Mouse (Mus musculus) ES-Bruce4 (cell line): Measurements from ENCODE around the gene Abcb9.

Source experiments
- CTCF ChIP-seq: IDR thresholded peaks from one replicate; pipeline ENCODE4 v1.8.1; 2011; ENCODE audit warnings: low read depth, low read length
- EP300 ChIP-seq: IDR thresholded peaks from 2 replicates; pipeline ENCODE4 v1.6.1; 2011; ENCODE audit warnings: low read depth, low read length; ENCODE audit not compliant: insufficient read depth
- POLR2A ChIP-seq: IDR thresholded peaks from one replicate; pipeline ENCODE4 v1.8.1; 2011; ENCODE audit warnings: low read length; ENCODE audit not compliant: insufficient read depth

- TF ChIP-seq CTCF = no peak
- no peak for TF ChIP-seq POLR2A
- no peak for TF ChIP-seq EP300
Observed at GRCm38 (mm10) chr5:124049249-124050045, 46.2 kb downstream of the Abcb9 start.
